Mouse (Mus musculus) midbrain, embryonic 14.5 days (tissue): ENCODE measurements at regions not wholly inside any gene's neighbourhood (a gene's known extent, or its start where the extent isn't known, plus 50 kb on each side); places are given as distances from the start of the nearest gene placed in this dataset.

Experiments
- ATAC-seq: fragments of 200-750 bp; cut with Nextera tagmentation; 2 replicates; pipeline ENCODE4 v1.8.0; 2017; ENCODE audit warnings: moderate number of reproducible peaks, moderate library complexity; ENCODE audit not compliant: low FRiP score, low TSS enrichment
- DNase-seq: peaks from one replicate; pipeline ENCODE4 v3.0.0-alpha.2; 2015
- H3K27ac ChIP-seq: fragments of 300-500 bp; sonication (generic); replicated peaks from 2 replicates; pipeline ENCODE4 v1.5.1; 2014; ENCODE audit warnings: mild to moderate bottlenecking, low read depth, low read length, moderate library complexity
- H3K27me3 ChIP-seq: fragments of 300-500 bp; sonication (generic); 2 replicates; pipeline ENCODE4 v1.6.1; 2014; ENCODE audit warnings: low read length, control low read depth, mixed read lengths; ENCODE audit not compliant: control insufficient read depth, insufficient read depth
- H3K36me3 ChIP-seq: fragments of 300-500 bp; sonication (generic); 2 replicates; pipeline ENCODE4 v1.6.1; 2014; ENCODE audit warnings: low read length, control low read depth; ENCODE audit not compliant: control insufficient read depth, insufficient read depth
- H3K4me1 ChIP-seq: fragments of 300-500 bp; sonication (generic); 2 replicates; pipeline ENCODE4 v1.6.1; 2014; ENCODE audit warnings: mild to moderate bottlenecking, antibody characterized with exemption, low read length, control low read depth; ENCODE audit not compliant: control insufficient read depth, insufficient read depth
- H3K4me2 ChIP-seq: fragments of 300-500 bp; sonication (generic); 2 replicates; pipeline ENCODE4 v1.6.1; 2014; ENCODE audit warnings: mild to moderate bottlenecking, low read length, moderate library complexity
- H3K4me3 ChIP-seq: fragments of 300-500 bp; sonication (generic); replicated peaks from 2 replicates; pipeline ENCODE4 v1.5.1; 2014; ENCODE audit warnings: low read depth, low read length
- H3K9ac ChIP-seq: fragments of 300-500 bp; sonication (generic); replicated peaks from 2 replicates; pipeline ENCODE4 v1.6.1; 2014; ENCODE audit warnings: mild to moderate bottlenecking, low read length, moderate library complexity
- H3K9me3 ChIP-seq: fragments of 300-500 bp; sonication (generic); 2 replicates; pipeline ENCODE4 v1.6.1; 2016; ENCODE audit warnings: low read length, control low read depth, mixed read lengths; ENCODE audit not compliant: control insufficient read depth
- WGBS: fragments of 180-500 bp; shearing (Covaris S2); extraction: QIAGEN DNeasy Blood & Tissue Kit; methylation state at CpG from one replicate; pipeline ENCODE4 v1.1.7; 2014; 5-methylcytosine and 5-hydroxymethylcytosine counted together

GRCm38 (mm10) chr1:81794771-81795170 is 438.1 kb upstream of the Gm9747 start:
- Histone ChIP-seq H3K9ac (no peak overlapping the region), H3K36me3 (no peaks in the 10 kb centered on the region), H3K4me1 (no peaks in the 10 kb centered on the region), H3K9me3 (no peaks in the 10 kb centered on the region), H3K4me3 (no peak overlapping the region), H3K27ac (no peak overlapping the region), H3K4me2 (no peak overlapping the region), H3K27me3 (no peaks in the 10 kb centered on the region)
- ATAC-seq (no peak), DNase-seq (no peak)
- WGBS: 89% methylated on average over 2 of the region's 2 CpGs

- no peak for ATAC-seq
- WGBS: 92% methylated on average over 1 of the region's 1 CpGs
Observed at GRCm38 (mm10) chr1:81795399-81795798, 437.5 kb upstream of the Gm9747 start.

GRCm38 (mm10) chr1:81811591-81811990 is 421.3 kb upstream of the Gm9747 start:
- Histone ChIP-seq H3K4me2 (no peak overlapping the region), H3K4me3 (no peak overlapping the region), H3K27ac (no peak overlapping the region), H3K27me3 (no peaks in the 10 kb centered on the region), H3K9ac (no peak overlapping the region), H3K9me3 (no peaks in the 10 kb centered on the region), H3K36me3 (no peaks in the 10 kb centered on the region), H3K4me1 (no peaks in the 10 kb centered on the region)
- no peak for DNase-seq
- ATAC-seq: no peak

More at GRCm38 (mm10) chr1:81795399-81795798, 437.5 kb upstream of the Gm9747 start:
- Histone ChIP-seq H3K9ac (no peak overlapping the region), H3K4me1 (no peaks in the 10 kb centered on the region), H3K27me3 (no peaks in the 10 kb centered on the region), H3K36me3 (no peaks in the 10 kb centered on the region), H3K4me3 (no peak overlapping the region), H3K9me3 (no peaks in the 10 kb centered on the region), H3K27ac (no peak overlapping the region), H3K4me2 (no peak overlapping the region)
- DNase-seq: no peak

GRCm38 (mm10) chr1:81818884-81819283 is 414.0 kb upstream of the Gm9747 start:
- no peak overlapping the region for H3K4me3 ChIP-seq
- H3K27ac ChIP-seq: no peak overlapping the region
- ATAC-seq: no peak
- no peak for DNase-seq
- H3K4me1 ChIP-seq: no peaks in the 10 kb centered on the region
- H3K4me2 ChIP-seq: no peak overlapping the region
- no peaks in the 10 kb centered on the region for H3K9me3 ChIP-seq
- H3K9ac ChIP-seq: no peak overlapping the region
- H3K27me3 ChIP-seq: no peaks in the 10 kb centered on the region
- H3K36me3 ChIP-seq: no peaks in the 10 kb centered on the region

GRCm38 (mm10) chr1:81841966-81842365 is 390.9 kb upstream of the Gm9747 start:
- H3K9me3 ChIP-seq: no peaks in the 10 kb centered on the region
- no peak overlapping the region for H3K9ac ChIP-seq
- no peaks in the 10 kb centered on the region for H3K27me3 ChIP-seq
- H3K4me2 ChIP-seq: no peak overlapping the region
- no peak overlapping the region for H3K4me3 ChIP-seq
- ATAC-seq: no peak
- no peak for DNase-seq
- H3K27ac ChIP-seq: no peak overlapping the region
- H3K4me1 ChIP-seq: no peaks in the 10 kb centered on the region
- 90% methylated on average over 3 of the region's 3 CpGs for WGBS
- no peaks in the 10 kb centered on the region for H3K36me3 ChIP-seq

DNA sequence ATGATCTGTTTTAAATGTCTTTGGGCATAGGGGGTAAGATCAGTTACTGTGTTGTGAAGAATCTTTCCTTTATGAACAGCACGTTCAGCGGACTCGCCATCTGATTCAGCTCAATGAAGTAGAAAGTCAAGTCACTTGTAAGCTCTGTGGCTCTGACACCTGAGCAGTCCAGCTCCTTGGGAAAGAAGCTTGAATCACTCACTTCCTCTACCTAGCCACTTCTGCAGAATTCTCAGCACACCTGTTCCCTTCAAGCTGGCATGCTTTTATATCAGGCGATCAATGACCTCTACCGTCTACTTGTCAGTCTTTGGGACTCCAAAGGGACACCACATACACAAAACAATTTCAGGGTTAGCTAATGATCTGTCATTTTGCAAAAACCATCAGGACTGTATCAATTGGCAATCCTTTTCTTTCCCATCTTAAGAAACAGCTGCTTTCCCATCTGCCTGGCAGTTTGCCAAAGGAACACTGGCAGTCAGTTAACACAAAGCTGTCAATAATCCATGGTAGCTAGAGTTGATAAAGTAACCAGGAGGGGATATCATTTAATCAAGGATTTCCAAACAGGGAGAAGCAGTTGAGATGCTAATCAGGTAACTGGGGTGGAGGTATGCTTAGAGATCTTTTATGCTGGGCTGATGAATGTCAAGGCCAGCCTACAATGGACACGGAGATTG is 382.3 kb upstream of the Gm9747 start:
- no peak overlapping the region for H3K4me2 ChIP-seq
- H3K36me3 ChIP-seq: no peaks in the 10 kb centered on the region
- peak; percentile 69 for DNase-seq
- ATAC-seq: peak; percentile 40; the same call in 1 of the 2 replicates
- no peak overlapping the region for H3K4me3 ChIP-seq
- 0 out of 2 replicates have a peak, but pooled peaks cover 6% of the 10 kb centered on the region for H3K4me1 ChIP-seq
- H3K27ac ChIP-seq: no peak overlapping the region
- H3K9ac ChIP-seq: no peak overlapping the region
- 63% methylated on average over 6 of the region's 6 CpGs for WGBS
- no peaks in the 10 kb centered on the region for H3K27me3 ChIP-seq
- no peaks in the 10 kb centered on the region for H3K9me3 ChIP-seq

GRCm38 (mm10) chr1:81859464-81859863 is 373.4 kb upstream of the Gm9747 start:
- H3K27ac ChIP-seq: no peak overlapping the region
- H3K4me1 ChIP-seq: no peaks in the 10 kb centered on the region
- WGBS: 30% methylated on average over 2 of the region's 2 CpGs
- H3K9ac ChIP-seq: no peak overlapping the region
- H3K27me3 ChIP-seq: no peaks in the 10 kb centered on the region
- DNase-seq (no peak), ATAC-seq (no peak)
- no peaks in the 10 kb centered on the region for H3K9me3 ChIP-seq
- no peak overlapping the region for H3K4me2 ChIP-seq
- H3K36me3 ChIP-seq: no peaks in the 10 kb centered on the region
- H3K4me3 ChIP-seq: no peak overlapping the region

DNA sequence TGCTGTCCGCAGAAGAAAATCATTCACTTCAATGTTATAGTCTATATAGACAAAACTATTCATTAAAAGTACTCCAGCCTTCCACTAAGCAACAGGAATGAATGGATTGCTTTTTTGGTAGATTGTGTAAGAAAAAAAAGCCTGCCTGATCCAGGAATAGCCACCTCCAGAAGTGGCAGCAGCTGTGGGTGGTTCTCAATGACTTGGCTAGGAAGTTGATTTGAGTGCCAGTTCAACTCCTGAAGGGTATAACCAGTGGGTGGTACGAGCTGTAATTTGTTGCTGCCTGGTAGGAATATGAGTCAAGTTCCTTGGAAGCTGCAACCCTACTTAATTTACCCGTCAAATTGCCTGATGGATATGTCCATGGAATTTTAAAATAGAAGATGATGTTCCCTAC is 368.3 kb upstream of the Gm9747 start:
- Histone ChIP-seq H3K4me2 (no peak overlapping the region), H3K4me1 (no peaks in the 10 kb centered on the region), H3K36me3 (no peaks in the 10 kb centered on the region), H3K9ac (no peak overlapping the region), H3K4me3 (no peak overlapping the region), H3K27me3 (no peaks in the 10 kb centered on the region), H3K9me3 (no peaks in the 10 kb centered on the region), H3K27ac (no peak overlapping the region)
- DNase-seq: no peak
- 91% methylated on average over 3 of the region's 3 CpGs for WGBS
- ATAC-seq: no peak

DNA sequence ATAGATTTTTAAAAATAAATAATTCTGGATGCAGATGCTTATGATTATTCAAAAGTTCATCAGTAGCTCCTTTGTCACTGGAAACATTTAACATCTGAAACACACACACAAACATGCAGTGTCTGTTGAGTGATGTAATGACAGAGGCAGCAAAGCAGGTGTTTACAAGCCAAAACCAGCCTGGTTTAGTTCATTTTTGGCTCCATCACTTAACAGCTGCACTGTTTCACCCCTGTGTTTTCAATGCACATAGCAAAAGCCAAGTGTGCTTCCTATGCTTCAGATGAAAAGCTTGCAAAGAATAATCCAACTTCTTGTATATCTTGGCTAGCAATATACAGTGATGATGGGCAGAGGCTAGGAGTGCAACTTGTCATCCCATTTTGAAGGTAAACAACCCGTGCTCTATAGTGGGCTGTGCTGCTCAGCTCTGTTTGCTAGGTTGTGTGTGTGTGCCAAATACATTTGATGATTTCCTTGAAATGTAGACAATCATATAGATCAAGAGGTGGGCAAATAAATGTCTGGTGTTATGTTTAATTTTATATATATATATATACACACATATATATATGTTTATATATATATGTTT is 345.9 kb upstream of the Gm9747 start:
- no peak for ATAC-seq
- H3K27me3 ChIP-seq: no peaks in the 10 kb centered on the region
- no peak for DNase-seq
- H3K4me2 ChIP-seq: no peak overlapping the region
- no peaks in the 10 kb centered on the region for H3K9me3 ChIP-seq
- no peak overlapping the region for H3K9ac ChIP-seq
- H3K4me3 ChIP-seq: no peak overlapping the region
- H3K36me3 ChIP-seq: no peaks in the 10 kb centered on the region
- 84% methylated on average over 1 of the region's 1 CpGs for whole genome bisulfite sequencing
- H3K27ac ChIP-seq: no peak overlapping the region
- H3K4me1 ChIP-seq: no peaks in the 10 kb centered on the region
